Mouse (Mus musculus) gastrocnemius, adult 8-10 months (tissue): ENCODE results near the gene Mycbpap. TPM values are rescaled to one million over a fixed set of nuclear protein-coding genes. Genes with fewer than 3 reads are reported as not detected.

Experiments used
- DNase-seq, 2 experiments: peaks; one replicate each; pipeline ENCODE4 v3.0.0; 2022; ENCODE audit warnings: low spot score in 2 of 2
- total RNA-seq, 4 experiments: library from RNA; stranded (reverse); gene quantifications; 2 replicates each; pipeline ENCODE4 v1.2.4; 2022

Gene Mycbpap
- total RNA-seq, 4 experiments from 2014 or later: not detected

GRCm38 (mm10) chr11:94533171-94533570, 11.6 kb upstream of the Mycbpap start:
- no peak for DNase-seq

GRCm38 (mm10) chr11:94528879-94529278, 7.3 kb upstream of the Mycbpap start:
- DNase-seq: no peak

- no peak for DNase-seq
Observed at GRCm38 (mm10) chr11:94526171-94526879, 4.8 kb upstream of the Mycbpap start.

GRCm38 (mm10) chr11:94513452-94513851, 8.1 kb downstream of the Mycbpap start:
- no peak for DNase-seq

GRCm38 (mm10) chr11:94508976-94509375, 12.6 kb downstream of the Mycbpap start:
- DNase-seq: no peak

GRCm38 (mm10) chr11:94501482-94501881, 20.1 kb downstream of the Mycbpap start:
- DNase-seq: no peak

GRCm38 (mm10) chr11:94500362-94500761, 21.2 kb downstream of the Mycbpap start:
- DNase-seq: no peak

GRCm38 (mm10) chr11:94499661-94500152, 21.8 kb downstream of the Mycbpap start, which contains the start of gene Epn3:
Gene Epn3 (minus strand): TSS chr11:94499974.
- no peak for DNase-seq

- DNase-seq: no peak
Observed at GRCm38 (mm10) chr11:94499035-94499434, 22.5 kb downstream of the Mycbpap start.

GRCm38 (mm10) chr11:94498093-94498996, 23.2 kb downstream of the Mycbpap start:
- peak in 1 of 2 experiments; percentile 28 for DNase-seq

GRCm38 (mm10) chr11:94495415-94495814, 26.1 kb downstream of the Mycbpap start:
- DNase-seq: no peak

GRCm38 (mm10) chr11:94491749-94492099, 29.8 kb downstream of the Mycbpap start:
- DNase-seq: no peak

GRCm38 (mm10) chr11:94491035-94491748, 30.4 kb downstream of the Mycbpap start:
- no peak for DNase-seq

- no peak for DNase-seq
Observed at GRCm38 (mm10) chr11:94489745-94490144, 31.8 kb downstream of the Mycbpap start.

GRCm38 (mm10) chr11:94488767-94489533, 32.6 kb downstream of the Mycbpap start:
- no peak for DNase-seq

GRCm38 (mm10) chr11:94486001-94486400, 35.5 kb downstream of the Mycbpap start, which contains the start of gene Spata20:
Gene Spata20 (minus strand): TSS chr11:94486179.
- peak; percentile 63 to 72 for DNase-seq

GRCm38 (mm10) chr11:94485223-94485622, 36.3 kb downstream of the Mycbpap start:
- DNase-seq: no peak

- DNase-seq: no peak
Observed at GRCm38 (mm10) chr11:94484636-94485035, 36.9 kb downstream of the Mycbpap start.

- DNase-seq: no peak
Observed at GRCm38 (mm10) chr11:94483921-94484320, 37.6 kb downstream of the Mycbpap start.

- DNase-seq: no peak
Observed at GRCm38 (mm10) chr11:94483436-94483835, 38.1 kb downstream of the Mycbpap start.

- DNase-seq: no peak
Observed at GRCm38 (mm10) chr11:94482738-94483137, 38.8 kb downstream of the Mycbpap start.
